Mouse (Mus musculus) heart, embryonic 11.5 days (tissue): ENCODE measurements at regions not wholly inside any gene's neighbourhood (a gene's known extent, or its start where the extent isn't known, plus 50 kb on each side); places are given as distances from the start of the nearest gene placed in this dataset.

ENCODE experiments used
- ATAC-seq: fragments of 200-750 bp; cut with Nextera tagmentation; replicated peaks from 2 replicates; pipeline ENCODE4 v1.8.0; 2017; ENCODE audit warnings: moderate library complexity; ENCODE audit not compliant: insufficient number of reproducible peaks, low FRiP score, low TSS enrichment
- H3K27ac ChIP-seq: fragments of 300-500 bp; sonication (generic); 2 replicates; pipeline ENCODE4 v1.5.1; 2014; ENCODE audit warnings: mild to moderate bottlenecking, low read depth, low read length
- H3K27me3 ChIP-seq: fragments of 300-500 bp; sonication (generic); 2 replicates; pipeline ENCODE4 v1.6.1; 2014; ENCODE audit warnings: mild to moderate bottlenecking, low read length, mixed read lengths; ENCODE audit not compliant: control insufficient read depth, insufficient read depth
- H3K36me3 ChIP-seq: fragments of 300-500 bp; sonication (generic); 2 replicates; pipeline ENCODE4 v1.6.1; 2014; ENCODE audit warnings: mild to moderate bottlenecking, low read length, moderate library complexity, mixed read lengths; ENCODE audit not compliant: control insufficient read depth, insufficient read depth
- H3K4me1 ChIP-seq: fragments of 300-500 bp; sonication (generic); 2 replicates; pipeline ENCODE4 v1.6.1; 2014; ENCODE audit warnings: low read length; ENCODE audit not compliant: control insufficient read depth, insufficient read depth
- H3K4me2 ChIP-seq: fragments of 300-500 bp; sonication (generic); 2 replicates; pipeline ENCODE4 v1.6.1; 2014; ENCODE audit warnings: mild to moderate bottlenecking, moderate library complexity
- H3K4me3 ChIP-seq: fragments of 300-500 bp; sonication (generic); 2 replicates; pipeline ENCODE4 v1.5.1; 2014; ENCODE audit warnings: low read depth, low read length
- H3K9ac ChIP-seq: fragments of 300-500 bp; sonication (generic); 2 replicates; pipeline ENCODE4 v1.6.1; 2014; ENCODE audit warnings: mild to moderate bottlenecking, low read depth, low read length, moderate library complexity
- H3K9me3 ChIP-seq: fragments of 300-500 bp; sonication (generic); replicated peaks from 2 replicates; pipeline ENCODE4 v1.6.1; 2016; ENCODE audit warnings: low read length; ENCODE audit not compliant: control insufficient read depth
- WGBS: fragments of 180-500 bp; shearing (Covaris S2); extraction: QIAGEN DNeasy Blood & Tissue Kit; methylation state at CpG from one replicate; pipeline ENCODE4 v1.1.7; 2014; ENCODE audit not compliant: insufficient replicate concordance; 5-methylcytosine and 5-hydroxymethylcytosine counted together

- 84% methylated on average over 10 of the region's 10 CpGs for WGBS
- Histone ChIP-seq H3K9ac (no peak overlapping the region), H3K27ac (no peak overlapping the region), H3K27me3 (no peaks in the 10 kb centered on the region), H3K9me3 (no peaks in the 10 kb centered on the region), H3K4me3 (no peak overlapping the region), H3K4me1 (no peaks in the 10 kb centered on the region), H3K4me2 (no peak overlapping the region), H3K36me3 (no peaks in the 10 kb centered on the region)
- ATAC-seq = no peak
Measured at GRCm38 (mm10) chr10:102615962-102616595, 104.1 kb downstream of the Rassf9 start.
